Mouse (Mus musculus): ENCODE data around the gene Pole3. TPM values are rescaled to one million over a fixed set of nuclear protein-coding genes. Genes with fewer than 3 reads are reported as not detected.

Gene Pole3
- 38.0 TPM in 2 replicates for polyA plus RNA-seq (2015; fragmentation: Nextera tagmentation; extraction: Ambion mirVana)

- Histone ChIP-seq H3K4me2 (replicated peaks; ENCODE audit: low read depth) (peak within 1 kb of the TSS; percentile 70), H3K27ac (ENCODE audit: low read depth, low read length) (peak within 1 kb of the TSS; percentile 58; the same call in 1 of the 2 replicates), H3K4me3 (ENCODE audit: low read depth, low read length) (peak within 1 kb of the TSS; percentile 70), H3K36me3 (ENCODE audit: control insufficient read depth, insufficient read depth) (no peaks in the 10 kb centered on the region; the same call in 1 of the 2 replicates), H3K9me3 (ENCODE audit: control insufficient read depth) (no peaks in the 10 kb centered on the region), H3K27me3 (replicated peaks; ENCODE audit: control insufficient read depth, insufficient read depth, low read length) (no peaks in the 10 kb centered on the region), H3K9ac (ENCODE audit: low read depth, low read length) (peak within 1 kb of the TSS; percentile 66), H3K4me1 (replicated peaks; ENCODE audit: control insufficient read depth, insufficient read depth, low read length) (no peaks in the 10 kb centered on the region)
- WGBS = under 1% methylated on average over 59 of the region's 59 CpGs
- ATAC-seq = peak; percentile 98
- TF ChIP-seq CTCF (IDR thresholded peaks at IDR 0.05; ENCODE audit: low read depth) = no peak
These were observed at the start of gene Pole3, which contains the start of gene 4933430I17Rik for GRCm38 (mm10) chr4:62524651-62525488. Gene Pole3 (minus strand): TSS chr4:62525068. Gene 4933430I17Rik (plus strand): TSS chr4:62525369.

DNA sequence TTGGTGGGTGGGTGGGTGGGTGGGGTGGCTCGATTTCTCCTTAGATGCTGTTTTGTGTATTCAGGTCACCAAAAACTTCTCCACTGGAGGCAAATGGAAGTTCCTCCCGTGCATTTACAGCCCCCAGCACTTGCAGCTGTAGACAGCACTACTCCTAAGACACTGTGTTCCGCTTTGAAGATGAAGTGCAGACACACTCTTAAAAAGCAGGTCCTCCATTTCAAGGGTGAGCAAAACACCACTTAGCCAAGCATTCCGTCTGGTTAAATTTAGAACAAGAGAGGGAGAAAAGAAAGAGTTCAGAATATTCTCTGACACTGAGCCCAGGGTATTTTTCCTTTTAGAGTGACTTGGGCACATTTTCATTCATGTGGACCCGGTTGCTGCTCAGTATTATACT, 45.2 kb upstream of the Pole3 start:
- Histone ChIP-seq H3K4me2 (replicated peaks; ENCODE audit: low read depth) (no peak overlapping the region), H3K27ac (ENCODE audit: low read depth, low read length) (no peak overlapping the region), H3K27me3 (replicated peaks; ENCODE audit: control insufficient read depth, insufficient read depth, low read length) (no peaks in the 10 kb centered on the region), H3K9me3 (ENCODE audit: control insufficient read depth) (no peaks in the 10 kb centered on the region), H3K4me3 (ENCODE audit: low read depth, low read length) (no peak overlapping the region), H3K36me3 (ENCODE audit: control insufficient read depth, insufficient read depth) (no peaks in the 10 kb centered on the region), H3K9ac (ENCODE audit: low read depth, low read length) (no peak overlapping the region), H3K4me1 (replicated peaks; ENCODE audit: control insufficient read depth, insufficient read depth, low read length) (0 out of 2 replicates have a peak, but pooled peaks cover 3% of the 10 kb centered on the region)
- no peak for TF ChIP-seq CTCF (IDR thresholded peaks at IDR 0.05; ENCODE audit: low read depth)
- 61% methylated on average over 5 of the region's 5 CpGs for WGBS
- ATAC-seq = no peak

DNA sequence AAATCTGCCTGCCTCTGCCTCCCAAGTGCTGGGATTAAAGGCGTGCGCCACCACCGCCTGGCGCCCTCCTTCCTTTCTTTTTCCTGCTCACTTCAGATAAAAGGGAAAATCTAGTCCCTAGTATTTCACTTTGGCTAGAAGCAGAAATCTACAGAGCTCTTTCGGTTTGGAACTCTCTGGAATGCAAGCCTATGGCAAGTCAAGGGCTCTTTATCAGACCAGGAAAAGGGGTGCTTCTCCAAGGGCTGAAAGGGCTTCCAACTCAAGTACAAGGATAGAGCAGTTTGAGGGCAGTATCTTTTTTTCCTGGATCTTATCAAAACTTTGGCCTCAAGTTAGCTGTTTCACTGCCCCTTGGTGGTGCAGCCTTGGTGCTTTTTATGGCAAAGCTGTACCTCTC, 44.7 kb upstream of the Pole3 start:
- H3K4me3 ChIP-seq (ENCODE audit: low read depth, low read length) = no peak overlapping the region
- no peaks in the 10 kb centered on the region for H3K36me3 ChIP-seq (ENCODE audit: control insufficient read depth, insufficient read depth)
- no peak for ATAC-seq
- H3K9ac ChIP-seq (ENCODE audit: low read depth, low read length) = no peak overlapping the region
- H3K4me1 ChIP-seq (replicated peaks; ENCODE audit: control insufficient read depth, insufficient read depth, low read length) = 0 out of 2 replicates have a peak, but pooled peaks cover 3% of the 10 kb centered on the region
- H3K4me2 ChIP-seq (replicated peaks; ENCODE audit: low read depth) = no peak overlapping the region
- H3K27ac ChIP-seq (ENCODE audit: low read depth, low read length) = no peak overlapping the region
- 89% methylated on average over 5 of the region's 5 CpGs for WGBS
- H3K27me3 ChIP-seq (replicated peaks; ENCODE audit: control insufficient read depth, insufficient read depth, low read length) = no peaks in the 10 kb centered on the region
- no peaks in the 10 kb centered on the region for H3K9me3 ChIP-seq (ENCODE audit: control insufficient read depth)
- TF ChIP-seq CTCF (IDR thresholded peaks at IDR 0.05; ENCODE audit: low read depth) = no peak

- 0 out of 2 replicates have a peak, but pooled peaks cover 3% of the 10 kb centered on the region for H3K4me1 ChIP-seq (replicated peaks; ENCODE audit: control insufficient read depth, insufficient read depth, low read length)
- no peak overlapping the region for H3K9ac ChIP-seq (ENCODE audit: low read depth, low read length)
- TF ChIP-seq CTCF (IDR thresholded peaks at IDR 0.05; ENCODE audit: low read depth) = no peak
- H3K27ac ChIP-seq (ENCODE audit: low read depth, low read length) = no peak overlapping the region
- no peaks in the 10 kb centered on the region for H3K27me3 ChIP-seq (replicated peaks; ENCODE audit: control insufficient read depth, insufficient read depth, low read length)
- no peaks in the 10 kb centered on the region for H3K36me3 ChIP-seq (ENCODE audit: control insufficient read depth, insufficient read depth)
- H3K4me3 ChIP-seq (ENCODE audit: low read depth, low read length) = no peak overlapping the region
- H3K9me3 ChIP-seq (ENCODE audit: control insufficient read depth) = no peaks in the 10 kb centered on the region
- WGBS = 45% methylated on average over 1 of the region's 1 CpGs
- no peak overlapping the region for H3K4me2 ChIP-seq (replicated peaks; ENCODE audit: low read depth)
- no peak for ATAC-seq
These were observed 43.5 kb upstream of the Pole3 start for GRCm38 (mm10) chr4:62568359-62568758.

GRCm38 (mm10) chr4:62567696-62568095, 42.8 kb upstream of the Pole3 start:
- Histone ChIP-seq H3K4me2 (replicated peaks; ENCODE audit: low read depth) (no peak overlapping the region), H3K4me3 (ENCODE audit: low read depth, low read length) (no peak overlapping the region), H3K4me1 (replicated peaks; ENCODE audit: control insufficient read depth, insufficient read depth, low read length) (0 out of 2 replicates have a peak, but pooled peaks cover 3% of the 10 kb centered on the region), H3K36me3 (ENCODE audit: control insufficient read depth, insufficient read depth) (no peaks in the 10 kb centered on the region), H3K27ac (ENCODE audit: low read depth, low read length) (no peak overlapping the region), H3K27me3 (replicated peaks; ENCODE audit: control insufficient read depth, insufficient read depth, low read length) (no peaks in the 10 kb centered on the region), H3K9ac (ENCODE audit: low read depth, low read length) (no peak overlapping the region), H3K9me3 (ENCODE audit: control insufficient read depth) (no peaks in the 10 kb centered on the region)
- no peak for TF ChIP-seq CTCF (IDR thresholded peaks at IDR 0.05; ENCODE audit: low read depth)
- WGBS = 78% methylated on average over 6 of the region's 6 CpGs
- no peak for ATAC-seq

- Histone ChIP-seq H3K4me1 (replicated peaks; ENCODE audit: control insufficient read depth, insufficient read depth, low read length) (0 out of 2 replicates have a peak, but pooled peaks cover 3% of the 10 kb centered on the region), H3K9me3 (ENCODE audit: control insufficient read depth) (no peaks in the 10 kb centered on the region), H3K27me3 (replicated peaks; ENCODE audit: control insufficient read depth, insufficient read depth, low read length) (no peaks in the 10 kb centered on the region), H3K27ac (ENCODE audit: low read depth, low read length) (no peak overlapping the region), H3K4me2 (replicated peaks; ENCODE audit: low read depth) (no peak overlapping the region), H3K36me3 (ENCODE audit: control insufficient read depth, insufficient read depth) (no peaks in the 10 kb centered on the region), H3K4me3 (ENCODE audit: low read depth, low read length) (no peak overlapping the region), H3K9ac (ENCODE audit: low read depth, low read length) (no peak overlapping the region)
- peak; percentile 57; the same call in 1 of the 2 replicates for ATAC-seq
- WGBS = 30% methylated on average over 4 of the region's 4 CpGs
- no peak for TF ChIP-seq CTCF (IDR thresholded peaks at IDR 0.05; ENCODE audit: low read depth)
These were observed 41.7 kb upstream of the Pole3 start for GRCm38 (mm10) chr4:62566530-62566929.
